Comparison of ENCODE assay signal across 9 mouse cellular contexts in genomic region chr1:74893134-74893855, GRCm38 (mm10). TPM values are rescaled to one million over a fixed set of nuclear protein-coding genes. Genes with fewer than 3 reads are reported as not detected.
A peak's percentile ranks its signal among the peaks of the same experiment; 100 is the strongest.
DNase-seq lines count a peak whose midpoint lies in the region; ATAC-seq and TF ChIP-seq lines count a peak whose summit lies in the region.
"Had no signal": no experiment of that assay in that cellular context is flagged by ENCODE, and none has a peak within 500 bp of the region (broad histone marks: within the 10 kb centered on the region; RNA-seq: fewer than 3 reads in every experiment).

Gene Cryba2, minus strand, starts transcription at chr1:74893143.

- peaks cover 2% of the 10 kb centered on the region; the same call in 1 of the 2 replicates for H3K4me1 ChIP-seq in cortical plate, adult 2 months (ENCODE audit: control insufficient read depth, insufficient read depth, low read length)
- H3K4me1 ChIP-seq: liver, embryonic 15.5 days had no signal

- no peak for ATAC-seq in megakaryocyte, adult 5-6 weeks (ENCODE audit: poor library complexity, severe bottlenecking)

- H3K27ac ChIP-seq in cortical plate, adult 2 months (ENCODE audit: insufficient read depth, low read length), result no peak within 1 kb of the TSS
- H3K27ac ChIP-seq: liver, embryonic 15.5 days had no signal

- peak; percentile 55 for DNase-seq in layer of hippocampus, adult 11-12 months (ENCODE audit: low spot score)
- DNase-seq in layer of hippocampus, adult 8-10 months (ENCODE audit: low spot score in 2 of 2), result no peak
- DNase-seq in NIH3T3 (ENCODE audit: low read depth), result peak; percentile 78
- DNase-seq in heart, postnatal 4 days, result peak; percentile 62
- DNase-seq in left cerebral cortex, postnatal 25 days (ENCODE audit: low spot score in 2 of 2), result peak; percentile 42 to 68
- DNase-seq in neural tube, embryonic 10.5 days (ENCODE audit: extremely low spot score, low spot score), result peak; percentile 74

- TF ChIP-seq CTCF in cortical plate, adult 2 months (IDR thresholded peaks at IDR 0.05; ENCODE audit: extremely low read depth, insufficient read depth, low read length), result peak; percentile 63

- TF ChIP-seq POLR2A in cortical plate, adult 2 months (IDR thresholded peaks at IDR 0.05; ENCODE audit: extremely low read depth, insufficient read depth, low read length), result no peak

- no peak within 1 kb of the TSS for H3K4me3 ChIP-seq in cortical plate, adult 2 months (ENCODE audit: insufficient read depth, low read length)
- H3K4me3 ChIP-seq: liver, embryonic 15.5 days had no signal

- intact Hi-C loops in left cerebral cortex, postnatal 25 days (cut with DNase I), result no loop called here

RNA-seq across cellular contexts. Expression of gene Cryba2, which starts in this region (rescaled TPM):
- total RNA-seq in layer of hippocampus, adult 8-10 months (2022), result under 1 TPM in 2 of 4 experiments, not detected in 2; 0.74 to 0.82 TPM
- 0.66 and 1.4 TPM in 2 replicates for polyA plus RNA-seq in cortical plate, adult 2 months (2012; rRNA removed)
- not detected for total RNA-seq in heart, postnatal 4 days (2021)
- total RNA-seq in left cerebral cortex, postnatal 25 days (2021), result not detected
- not detected in 2 replicates for total RNA-seq in megakaryocyte, adult 5-6 weeks (2015)
- total RNA-seq in megakaryocyte, adult 5-6 weeks (2017), result not detected in 2 replicates
- polyA plus RNA-seq: liver, embryonic 15.5 days had no signal

Comparison
In these comparisons a context has a peak if more than half of its experiments do, and no peak if none do; other contexts are left out.
1. DNase-seq: peak in layer of hippocampus, adult 11-12 months (single experiment), NIH3T3 (single experiment) and neural tube, embryonic 10.5 days (single experiment); none in layer of hippocampus, adult 8-10 months (0 of 2).
2. Peak in DNase-seq in heart, postnatal 4 days; RNA of the gene not detected or under 1 TPM.
3. Peak in DNase-seq in left cerebral cortex, postnatal 25 days; RNA of the gene not detected or under 1 TPM.